Comparison of ENCODE assay signal across 22 mouse cellular contexts in the genomic region with DNA sequence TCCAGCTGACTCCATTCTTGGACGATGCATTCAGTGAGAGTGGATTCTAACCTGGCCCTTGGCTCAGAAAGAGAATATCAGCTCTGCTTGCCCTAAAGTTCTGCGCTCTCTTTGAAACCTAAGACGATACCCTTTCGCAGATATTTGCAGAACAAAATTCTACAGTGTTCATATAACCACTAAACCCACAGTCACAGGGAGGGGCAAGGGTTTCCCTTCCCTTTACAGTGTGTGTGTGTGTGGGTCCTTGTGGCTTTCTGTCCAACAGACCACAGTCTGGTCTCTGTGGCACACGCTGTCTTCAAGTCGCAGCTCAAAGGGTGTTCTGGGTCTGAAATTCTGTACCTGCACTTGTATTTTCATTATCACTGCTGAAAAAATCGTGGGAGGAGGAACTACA.
DNase-seq lines count a peak whose midpoint lies in the region; ATAC-seq lines count a peak whose summit lies in the region.
"Had no signal": no experiment of that assay in that cellular context is flagged by ENCODE, and none has a peak within 500 bp of the region (broad histone marks: within the 10 kb centered on the region; RNA-seq: fewer than 3 reads in every experiment).

No protein-coding gene starts in this region.

- DNase-seq in forebrain, embryonic 11.5 days (ENCODE audit: low spot score) = no peak
- no peak for DNase-seq in kidney, adult 9 months
- no peak for DNase-seq in spleen, postnatal 4 days (ENCODE audit: low spot score in 2 of 2)
- no peak for DNase-seq in layer of hippocampus, postnatal 14 days (ENCODE audit: low spot score in 2 of 2)
- DNase-seq: adrenal gland, adult 2 months; cerebellum, postnatal 10 days; embryo, embryonic 11 days; heart, adult 2 months; kidney, adult 2 months; kidney, postnatal 4 days; liver, postnatal 0 days; right cerebral cortex, adult 18-20 months; spleen, adult 18-20 months; thymus, adult 2 months had no signal

- H3K36me3 ChIP-seq in forebrain, embryonic 15.5 days = no peaks in the 10 kb centered on the region; the same call in 1 of the 2 replicates
- H3K36me3 ChIP-seq in forebrain, embryonic 11.5 days (ENCODE audit: control insufficient read depth, insufficient read depth, low read length) = no peaks in the 10 kb centered on the region
- no peaks in the 10 kb centered on the region for H3K36me3 ChIP-seq in kidney, embryonic 15.5 days
- H3K36me3 ChIP-seq in embryonic facial prominence, embryonic 13.5 days = peaks cover 3% of the 10 kb centered on the region; the same call in 1 of the 2 replicates
- H3K36me3 ChIP-seq in limb, embryonic 15.5 days = peaks cover 5% of the 10 kb centered on the region; the same call in 1 of the 2 replicates
- H3K36me3 ChIP-seq: midbrain, embryonic 15.5 days; stomach, embryonic 15.5 days had no signal

- H3K4me2 ChIP-seq in forebrain, embryonic 15.5 days (replicated peaks) = no peak overlapping the region
- no peak overlapping the region for H3K4me2 ChIP-seq in forebrain, embryonic 11.5 days (ENCODE audit: low read depth, low read length, severe bottlenecking)
- H3K4me2 ChIP-seq in kidney, embryonic 15.5 days = no peak overlapping the region
- peak overlapping the region; percentile 12; the same call in 1 of the 2 replicates for H3K4me2 ChIP-seq in embryonic facial prominence, embryonic 13.5 days
- H3K4me2 ChIP-seq in limb, embryonic 15.5 days = no peak overlapping the region
- H3K4me2 ChIP-seq: midbrain, embryonic 15.5 days; stomach, embryonic 15.5 days had no signal

- H3K9me3 ChIP-seq in forebrain, embryonic 15.5 days = no peaks in the 10 kb centered on the region
- no peaks in the 10 kb centered on the region for H3K9me3 ChIP-seq in forebrain, embryonic 11.5 days (ENCODE audit: control insufficient read depth, low read length)
- H3K9me3 ChIP-seq in kidney, embryonic 15.5 days (replicated peaks) = no peaks in the 10 kb centered on the region
- H3K9me3 ChIP-seq in embryonic facial prominence, embryonic 13.5 days = no peaks in the 10 kb centered on the region
- H3K9me3 ChIP-seq in limb, embryonic 15.5 days = no peaks in the 10 kb centered on the region
- H3K9me3 ChIP-seq: midbrain, embryonic 15.5 days; stomach, embryonic 15.5 days had no signal

- 76% methylated on average over 7 of the region's 7 CpGs for WGBS in forebrain, embryonic 15.5 days
- 73% methylated on average over 7 of the region's 7 CpGs for WGBS in forebrain, embryonic 11.5 days
- 62% methylated on average over 7 of the region's 7 CpGs for WGBS in kidney, embryonic 15.5 days
- 30% methylated on average over 7 of the region's 7 CpGs for WGBS in embryonic facial prominence, embryonic 13.5 days
- 47% methylated on average over 7 of the region's 7 CpGs for WGBS in limb, embryonic 15.5 days

- H3K4me1 ChIP-seq in forebrain, embryonic 15.5 days = peaks cover 9% of the 10 kb centered on the region
- peaks cover 5% of the 10 kb centered on the region for H3K4me1 ChIP-seq in forebrain, embryonic 11.5 days (replicated peaks; ENCODE audit: control insufficient read depth, insufficient read depth, low read length)
- peaks cover 14% of the 10 kb centered on the region for H3K4me1 ChIP-seq in kidney, embryonic 15.5 days
- peaks cover 33% of the 10 kb centered on the region for H3K4me1 ChIP-seq in embryonic facial prominence, embryonic 13.5 days
- H3K4me1 ChIP-seq in limb, embryonic 15.5 days = peaks cover 14% of the 10 kb centered on the region; the same call in 1 of the 2 replicates
- H3K4me1 ChIP-seq: stomach, embryonic 15.5 days had no signal

- H3K4me3 ChIP-seq in forebrain, embryonic 15.5 days = no peak overlapping the region
- no peak overlapping the region for H3K4me3 ChIP-seq in forebrain, embryonic 11.5 days (ENCODE audit: low read depth, low read length)
- no peak overlapping the region for H3K4me3 ChIP-seq in kidney, embryonic 15.5 days (replicated peaks)
- no peak overlapping the region for H3K4me3 ChIP-seq in embryonic facial prominence, embryonic 13.5 days
- no peak overlapping the region for H3K4me3 ChIP-seq in limb, embryonic 15.5 days
- H3K4me3 ChIP-seq: heart, adult 2 months; midbrain, embryonic 15.5 days; stomach, embryonic 15.5 days had no signal

- ATAC-seq in forebrain, embryonic 15.5 days (replicated peaks) = no peak
- no peak for ATAC-seq in forebrain, embryonic 11.5 days (replicated peaks; ENCODE audit: low FRiP score)
- no peak for ATAC-seq in kidney, embryonic 15.5 days (replicated peaks; ENCODE audit: low FRiP score)
- ATAC-seq in embryonic facial prominence, embryonic 13.5 days (ENCODE audit: insufficient number of reproducible peaks, insufficient read depth, low FRiP score, low TSS enrichment, low read depth) = no peak
- no peak; the same call in 1 of the 2 replicates for ATAC-seq in limb, embryonic 15.5 days (ENCODE audit: insufficient number of reproducible peaks, low FRiP score, low TSS enrichment, low read depth)
- ATAC-seq: hindbrain, postnatal 0 days; liver, postnatal 0 days; midbrain, embryonic 15.5 days had no signal

- no peaks in the 10 kb centered on the region for H3K27me3 ChIP-seq in forebrain, embryonic 15.5 days
- no peaks in the 10 kb centered on the region for H3K27me3 ChIP-seq in forebrain, embryonic 11.5 days (ENCODE audit: control insufficient read depth, insufficient read depth, low read length)
- no peaks in the 10 kb centered on the region for H3K27me3 ChIP-seq in kidney, embryonic 15.5 days
- H3K27me3 ChIP-seq in embryonic facial prominence, embryonic 13.5 days = no peaks in the 10 kb centered on the region
- H3K27me3 ChIP-seq in limb, embryonic 15.5 days = no peaks in the 10 kb centered on the region
- H3K27me3 ChIP-seq: midbrain, embryonic 15.5 days; stomach, embryonic 15.5 days had no signal

- 0 out of 2 replicates have a peak overlapping the region, but pooled peaks have one; percentile 26 for H3K27ac ChIP-seq in forebrain, embryonic 15.5 days (replicated peaks)
- H3K27ac ChIP-seq in forebrain, embryonic 11.5 days (ENCODE audit: low read depth, low read length) = no peak overlapping the region
- 0 out of 2 replicates have a peak overlapping the region, but pooled peaks have one; percentile 38 for H3K27ac ChIP-seq in kidney, embryonic 15.5 days
- peak overlapping the region; percentile 63 for H3K27ac ChIP-seq in embryonic facial prominence, embryonic 13.5 days
- H3K27ac ChIP-seq in limb, embryonic 15.5 days = peak overlapping the region; percentile 67
- H3K27ac ChIP-seq: heart, adult 2 months; hindbrain, postnatal 0 days; macrophage; midbrain, embryonic 15.5 days; stomach, embryonic 15.5 days had no signal

- no peak overlapping the region for H3K9ac ChIP-seq in forebrain, embryonic 15.5 days (replicated peaks)
- no peak overlapping the region for H3K9ac ChIP-seq in forebrain, embryonic 11.5 days (ENCODE audit: low read length)
- H3K9ac ChIP-seq in kidney, embryonic 15.5 days = no peak overlapping the region
- H3K9ac ChIP-seq in embryonic facial prominence, embryonic 13.5 days = no peak overlapping the region
- no peak overlapping the region for H3K9ac ChIP-seq in limb, embryonic 15.5 days
- H3K9ac ChIP-seq: liver, postnatal 0 days; midbrain, embryonic 15.5 days; stomach, embryonic 15.5 days had no signal
